Mouse (Mus musculus) lung, postnatal 0 days (tissue): ENCODE results near the gene Tomm70a.

Experiments used
- CTCF ChIP-seq: IDR thresholded peaks from 2 replicates; pipeline ENCODE4 v1.5.1; 2016; ENCODE audit warnings: antibody characterized with exemption, mild to moderate bottlenecking
- EP300 ChIP-seq: IDR thresholded peaks from 2 replicates; pipeline ENCODE4 v1.6.1; 2016; ENCODE audit warnings: antibody characterized with exemption, mild to moderate bottlenecking, control low read depth

DNA sequence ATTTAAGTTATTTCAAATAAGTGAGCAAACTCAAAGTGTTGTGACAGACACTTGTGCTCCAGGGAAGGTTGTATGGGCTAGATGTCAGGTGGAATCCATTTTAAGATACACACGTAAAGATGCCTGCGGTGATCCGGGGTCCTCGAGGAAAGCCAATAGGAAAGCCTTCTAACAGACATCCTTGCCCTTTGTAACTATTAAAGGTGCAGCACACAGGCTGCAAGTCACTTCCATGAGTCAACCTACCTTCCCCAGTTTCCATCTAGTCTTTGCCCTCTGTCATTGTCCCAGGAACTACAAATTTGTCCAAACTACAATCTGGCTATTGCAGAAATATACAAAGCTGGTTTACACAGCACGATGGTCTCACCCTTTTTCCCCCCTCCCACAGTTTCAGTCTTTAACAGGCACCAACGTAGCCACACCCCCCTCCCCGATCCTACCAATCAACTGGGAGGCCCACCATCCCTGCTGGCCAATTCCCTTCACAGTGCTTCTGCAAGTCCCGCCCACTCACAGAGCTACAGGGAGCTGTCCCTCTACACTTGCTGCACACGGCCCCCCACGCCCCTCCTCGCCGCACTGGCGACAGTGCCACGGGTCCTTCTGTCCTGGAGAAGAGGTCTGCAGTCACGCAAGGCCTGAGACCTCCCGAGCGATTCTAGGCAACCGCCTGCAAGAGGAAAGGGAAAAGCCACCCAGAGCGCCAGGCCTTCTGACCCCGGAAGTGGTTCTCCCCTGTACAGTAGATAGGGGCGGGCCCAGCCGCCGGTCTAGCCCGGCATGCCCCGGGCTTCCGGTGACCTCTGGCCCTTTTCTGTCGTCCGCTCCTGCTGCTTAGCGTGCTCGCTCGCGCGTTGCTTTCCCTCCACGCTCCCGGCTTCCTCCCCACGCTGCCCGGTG is at the start of gene Tomm70a:
- TF ChIP-seq CTCF: no peak; the same call in 1 of the 2 replicates
- no peak for TF ChIP-seq EP300
